Mouse (Mus musculus) retina, embryonic 14.5 days (tissue): ENCODE measurements around the gene Inpp4a.

Experiments
- DNase-seq: peaks from one replicate; pipeline ENCODE4 v3.0.0-alpha.2; 2015; ENCODE audit warnings: low spot score

Inpp4a gene

GRCm38 (mm10) chr1:37299540-37300491 is at the start of gene Inpp4a:
TSS of gene Inpp4a (plus strand) at chr1:37299865.
- DNase-seq: peak; percentile 94

DNA sequence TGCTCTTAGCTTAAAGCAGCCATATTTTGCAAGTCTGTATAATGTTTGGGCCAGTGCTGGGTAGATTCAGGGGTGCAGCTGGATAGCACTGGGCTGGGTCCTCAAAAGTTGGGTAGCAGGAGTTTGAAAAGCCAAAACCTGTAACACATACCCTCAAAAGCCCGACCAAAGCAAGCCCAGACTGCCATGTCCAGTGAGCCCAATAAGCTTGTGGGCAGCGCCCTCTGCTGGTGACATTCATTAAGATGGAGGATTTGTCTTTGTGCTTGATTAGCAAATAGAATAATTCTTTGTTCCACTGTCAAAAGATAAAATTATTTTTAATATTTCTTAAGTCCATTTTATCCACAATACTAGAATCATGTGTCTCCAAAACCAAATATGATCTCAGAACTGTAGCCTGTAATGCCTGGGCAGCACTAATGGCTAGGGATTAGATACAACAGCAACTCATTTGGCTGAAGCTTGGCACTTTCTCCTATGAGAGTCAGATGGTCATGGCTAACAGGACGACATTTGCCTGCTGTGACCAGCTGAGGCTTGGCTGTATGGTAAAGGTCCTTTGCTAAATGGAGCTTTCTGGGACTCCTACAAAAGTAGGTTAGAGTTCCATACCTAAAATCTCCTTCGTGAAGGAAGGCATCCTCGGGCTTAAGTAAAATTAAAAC is 48.9 kb upstream of the Inpp4a start:
- peak; percentile 82 for DNase-seq

DNA sequence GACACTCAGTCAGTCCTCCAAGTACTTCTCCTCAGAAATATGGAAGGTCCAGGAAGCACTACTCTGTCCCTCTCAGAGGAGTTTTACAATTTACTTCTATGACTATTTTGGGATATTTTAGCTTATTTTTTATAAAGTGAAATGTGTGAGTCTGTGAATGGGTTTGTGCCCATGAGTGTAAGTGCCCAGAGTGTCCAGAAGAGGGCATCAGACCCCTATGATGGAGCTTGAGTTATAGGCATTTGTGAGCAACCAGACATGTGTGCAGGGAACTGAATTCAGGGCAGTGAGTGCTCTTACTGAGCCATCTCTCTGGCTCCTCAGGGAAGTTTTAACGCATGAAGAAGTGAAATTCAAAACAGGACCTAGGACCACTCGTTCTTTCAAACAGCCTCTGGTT is 41.2 kb upstream of the Inpp4a start:
- DNase-seq: no peak

- DNase-seq: peak; percentile 89
These were observed 27.2 kb upstream of the Inpp4a start for GRCm38 (mm10) chr1:37272464-37272863.

DNA sequence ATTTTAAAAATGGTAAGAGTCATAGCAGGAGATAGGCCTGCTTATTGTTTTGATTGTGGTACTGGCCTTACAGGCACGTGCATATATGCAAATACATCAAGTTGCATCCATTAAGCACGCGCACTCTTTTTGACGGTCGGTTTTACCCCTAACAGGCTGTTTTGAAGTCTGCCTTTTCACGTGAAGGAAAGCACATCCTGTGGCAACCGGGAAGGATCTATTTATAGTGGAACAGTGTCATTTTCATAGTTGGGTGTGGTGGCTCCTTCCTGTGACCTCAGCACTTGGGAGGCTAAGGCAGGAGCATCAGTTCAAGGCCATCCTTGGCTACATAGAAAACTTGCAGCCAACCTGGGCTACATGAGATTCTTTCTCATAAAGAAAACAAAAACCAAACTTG is 13.1 kb upstream of the Inpp4a start:
- DNase-seq: no peak

DNA sequence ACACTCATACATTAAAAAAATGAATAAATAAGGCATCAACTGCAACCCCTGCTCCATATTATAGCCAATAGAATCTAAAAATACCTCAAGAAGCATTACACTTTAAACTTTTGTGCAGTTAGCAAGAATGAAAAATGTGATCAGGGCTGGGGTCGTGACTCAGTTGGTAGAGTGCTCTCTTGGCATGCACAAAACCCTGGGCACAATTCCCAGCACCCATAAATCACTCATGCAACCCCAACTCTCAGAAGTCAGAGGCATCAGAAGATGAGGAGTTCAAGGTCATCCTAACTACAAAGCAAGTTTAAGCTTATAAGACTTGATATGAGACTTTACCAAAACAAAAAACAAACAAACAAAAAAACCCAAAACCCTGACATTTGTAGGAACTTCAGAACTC is 11.9 kb upstream of the Inpp4a start:
- DNase-seq: no peak

DNA sequence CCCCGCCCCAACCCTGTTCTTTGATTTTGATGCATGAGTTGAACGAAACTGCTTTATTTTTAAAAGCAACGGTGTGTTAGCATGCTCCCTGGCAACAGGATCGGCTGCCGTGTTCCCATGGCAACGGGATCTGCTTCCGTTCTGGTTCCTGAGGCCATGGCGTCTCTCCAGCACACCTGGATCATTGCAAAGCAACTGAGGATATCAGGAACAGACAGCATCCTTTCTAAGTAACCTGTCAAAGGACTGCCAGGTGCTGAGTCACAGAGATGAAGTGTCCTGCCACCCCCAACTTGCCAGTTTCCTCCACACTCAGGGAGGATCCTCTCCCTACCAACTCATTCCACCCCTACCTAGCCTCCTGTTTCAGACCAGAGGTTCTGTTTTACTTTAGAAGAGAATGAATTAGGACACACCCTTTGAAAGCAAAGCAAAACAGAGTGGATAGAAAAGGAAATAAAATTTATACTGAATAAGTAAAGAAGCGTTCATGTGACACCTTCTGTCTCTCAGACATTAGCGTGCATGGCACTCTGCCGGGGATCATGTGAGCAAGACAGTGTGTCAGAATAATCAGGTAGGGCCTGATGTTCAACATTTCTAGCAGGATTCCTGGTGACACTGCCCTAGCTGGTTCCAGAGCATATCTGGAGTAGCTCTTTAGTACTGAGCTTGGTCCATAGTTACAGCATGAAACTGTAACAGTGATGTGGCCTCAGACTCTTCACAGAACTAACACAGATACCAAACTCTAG is 11.3 kb upstream of the Inpp4a start:
- DNase-seq: no peak

DNA sequence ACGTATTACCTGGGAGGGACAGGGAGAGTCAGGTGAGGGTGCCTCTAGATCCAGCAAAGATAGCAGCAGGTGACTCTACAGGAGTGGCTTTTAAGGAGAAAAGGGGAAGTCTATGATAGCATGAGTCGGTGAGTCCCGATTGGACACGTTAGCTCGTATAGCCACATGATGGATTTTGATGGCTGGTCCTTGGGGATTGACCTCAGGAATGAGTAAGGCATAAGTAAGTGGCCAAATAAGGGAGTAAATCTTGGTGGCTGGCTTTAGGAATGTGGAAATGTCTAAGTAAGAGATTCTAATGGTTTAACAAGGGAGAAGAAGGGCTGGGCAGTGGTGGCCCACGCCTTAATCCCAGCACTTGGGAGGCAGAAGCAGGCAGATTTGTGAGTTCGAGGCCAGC is 10.7 kb upstream of the Inpp4a start:
- DNase-seq: no peak

DNA sequence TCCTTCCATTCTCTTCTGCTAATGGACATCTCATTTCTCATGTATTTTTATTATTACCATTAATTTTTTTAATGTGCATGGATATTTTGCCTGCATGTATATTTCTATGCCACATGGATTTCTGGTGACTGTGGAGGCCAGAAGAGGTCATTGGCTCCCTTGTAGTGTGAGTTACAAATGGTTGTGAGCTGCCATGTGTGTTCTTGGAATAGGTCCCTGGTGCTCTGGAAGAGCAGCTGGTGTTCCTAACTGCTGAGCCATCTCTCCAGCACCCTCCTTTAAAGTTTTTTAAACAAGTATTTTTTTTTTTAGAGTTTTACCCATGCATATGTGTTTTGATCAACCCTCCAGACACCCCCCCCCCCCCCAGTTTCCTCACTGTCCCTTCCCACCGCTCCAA is 3.3 kb upstream of the Inpp4a start:
- no peak for DNase-seq

- DNase-seq: no peak
These were observed 761 bp upstream of the Inpp4a start for GRCm38 (mm10) chr1:37298904-37299303.

DNA sequence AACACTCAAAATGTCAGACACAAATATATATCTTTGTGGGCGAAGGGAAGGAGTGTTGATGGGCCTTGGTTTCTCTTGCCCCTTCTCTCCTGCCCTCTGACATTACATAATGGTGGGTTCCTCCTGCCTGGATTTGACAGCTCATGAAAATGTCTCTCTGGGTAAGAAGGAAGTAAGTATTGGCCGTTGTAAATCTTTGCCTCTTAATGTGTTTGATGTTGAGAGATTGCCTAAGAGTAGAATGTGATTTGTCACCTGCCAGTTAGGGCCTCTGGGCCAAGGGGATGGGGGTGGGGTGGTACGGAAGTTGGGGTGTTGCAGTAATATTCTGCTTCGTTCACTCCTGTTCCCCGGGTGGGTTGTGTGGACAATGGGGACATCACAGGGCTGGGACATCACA is 985 bp downstream of the Inpp4a start:
- DNase-seq: peak; percentile 10

DNA sequence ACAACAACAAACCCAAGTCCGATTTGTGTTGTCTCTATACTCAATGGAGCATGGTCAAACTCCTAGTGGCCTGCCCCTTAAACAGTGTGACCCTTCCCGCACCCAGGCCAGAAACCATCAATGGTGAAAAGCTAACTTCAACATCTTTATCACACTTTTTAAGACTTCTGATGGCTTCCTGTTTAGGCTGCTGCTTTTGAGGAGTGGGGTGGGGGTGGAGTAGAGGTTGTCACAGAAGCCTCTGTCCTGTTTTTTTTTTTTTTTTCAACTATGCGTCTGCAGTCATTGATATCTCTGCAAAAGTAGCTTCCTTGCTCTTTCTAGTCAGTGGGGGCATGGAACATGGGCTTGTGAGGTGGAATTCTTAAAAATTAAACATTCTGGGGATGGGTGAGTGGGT is 3.1 kb downstream of the Inpp4a start:
- DNase-seq: no peak

DNA sequence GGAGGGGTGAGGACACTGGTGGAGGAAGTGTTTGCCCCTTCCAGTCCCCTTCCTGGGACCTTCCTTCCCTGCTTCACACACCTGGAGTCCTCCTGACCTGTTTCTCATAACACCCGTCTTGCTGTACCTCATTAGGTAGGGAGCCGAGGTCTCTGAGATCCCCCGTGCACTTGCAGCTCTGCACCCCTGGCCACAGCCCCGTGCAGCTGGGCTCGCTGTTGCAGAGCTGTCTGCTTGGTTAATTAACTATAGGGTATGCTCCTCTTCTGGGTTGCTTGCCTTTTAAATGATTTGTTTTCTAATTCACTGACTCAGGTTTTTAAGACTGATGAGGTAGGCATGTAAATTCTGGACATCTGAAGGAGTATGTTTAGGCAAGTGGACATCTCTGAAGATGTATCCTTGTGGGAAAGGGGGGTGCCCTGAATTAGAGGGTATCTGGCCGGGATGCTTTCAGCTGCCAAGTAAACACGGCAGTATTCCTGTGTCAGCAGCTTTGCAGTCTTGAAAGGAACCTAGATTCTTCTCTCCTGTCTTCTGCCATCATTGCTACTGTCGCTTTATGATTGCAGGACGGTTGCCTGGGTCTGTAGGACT is 6.1 kb downstream of the Inpp4a start:
- DNase-seq: no peak

GRCm38 (mm10) chr1:37307586-37307985 is 7.9 kb downstream of the Inpp4a start:
- DNase-seq: no peak

GRCm38 (mm10) chr1:37308021-37308742 is 8.5 kb downstream of the Inpp4a start:
- no peak for DNase-seq

- no peak for DNase-seq
These were observed 9.1 kb downstream of the Inpp4a start for GRCm38 (mm10) chr1:37308743-37309100.

GRCm38 (mm10) chr1:37309939-37310515 is 10.4 kb downstream of the Inpp4a start:
- DNase-seq: no peak

GRCm38 (mm10) chr1:37314338-37314737 is 14.7 kb downstream of the Inpp4a start:
- no peak for DNase-seq

DNA sequence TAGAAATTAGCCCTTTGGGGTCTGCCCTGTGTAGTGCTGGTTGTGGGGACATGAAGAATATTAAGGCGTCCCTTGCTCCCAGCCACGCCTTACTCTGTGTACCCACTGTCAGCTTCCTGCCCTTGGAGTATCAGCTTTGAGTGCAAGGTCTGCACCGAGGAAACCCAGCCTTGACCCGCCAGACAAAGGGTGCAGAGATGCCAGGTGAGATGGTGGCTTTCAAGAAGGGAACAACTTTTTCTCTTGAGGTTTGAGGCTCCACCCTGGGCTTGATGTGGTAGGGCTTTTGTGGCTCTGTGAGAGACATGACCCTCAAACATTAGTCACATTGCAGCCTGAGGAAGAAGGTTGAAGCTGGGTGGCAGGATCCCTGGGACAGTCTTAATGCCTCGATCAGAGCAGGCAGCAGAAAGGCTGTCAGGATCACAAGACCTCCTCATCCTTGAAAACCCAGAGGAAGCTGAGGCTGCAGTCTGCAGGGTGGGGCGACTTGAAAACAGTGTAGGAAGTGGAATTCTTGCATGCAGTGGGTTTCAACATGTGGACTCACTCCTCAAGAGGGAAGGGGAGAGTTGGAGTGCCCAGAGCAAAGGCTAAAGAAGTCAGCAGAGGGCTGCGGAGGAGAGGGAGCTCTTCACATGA is 18.1 kb downstream of the Inpp4a start:
- DNase-seq: no peak

DNA sequence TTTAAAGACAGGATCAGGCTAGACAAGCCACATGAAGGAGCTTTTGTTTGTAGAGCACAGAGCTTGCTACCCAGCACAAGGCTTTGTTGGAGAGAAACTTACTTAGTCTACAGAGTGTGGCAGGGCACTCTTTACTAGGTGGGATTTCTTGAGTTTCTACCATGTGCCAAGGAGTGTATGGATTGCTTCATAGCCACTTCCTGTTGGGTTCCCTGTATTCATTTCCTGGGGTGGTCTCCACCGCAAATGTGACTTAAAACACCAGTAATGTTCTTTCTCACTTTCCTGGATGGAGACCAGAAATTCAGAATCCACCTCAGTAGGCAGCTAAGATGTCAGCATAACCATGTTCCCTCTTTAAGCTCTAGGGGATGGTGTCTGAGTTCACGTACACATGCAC is 18.9 kb downstream of the Inpp4a start:
- DNase-seq: no peak

DNA sequence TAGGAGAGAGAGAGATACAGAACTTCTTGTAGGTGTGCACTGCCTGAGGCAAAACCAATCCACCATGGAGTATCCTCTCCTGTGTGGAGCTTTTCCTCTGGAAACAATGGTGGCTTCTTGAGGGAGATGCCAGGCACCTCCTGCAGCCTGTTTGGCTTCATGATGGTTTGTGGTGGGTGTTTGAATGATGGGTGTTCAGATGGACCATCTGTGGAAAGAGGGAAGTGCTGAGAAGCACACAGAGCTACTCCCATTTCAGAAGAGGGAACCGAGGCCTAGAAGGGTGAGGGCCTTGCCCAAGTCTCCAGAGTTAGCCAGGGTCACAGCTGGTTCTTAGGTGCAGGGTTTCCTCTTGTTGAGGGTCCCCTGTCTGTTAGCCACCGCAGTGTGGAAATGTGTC is 23.0 kb downstream of the Inpp4a start:
- DNase-seq: no peak
